Mouse (Mus musculus): ENCODE data around the gene Prss45.

DNA sequence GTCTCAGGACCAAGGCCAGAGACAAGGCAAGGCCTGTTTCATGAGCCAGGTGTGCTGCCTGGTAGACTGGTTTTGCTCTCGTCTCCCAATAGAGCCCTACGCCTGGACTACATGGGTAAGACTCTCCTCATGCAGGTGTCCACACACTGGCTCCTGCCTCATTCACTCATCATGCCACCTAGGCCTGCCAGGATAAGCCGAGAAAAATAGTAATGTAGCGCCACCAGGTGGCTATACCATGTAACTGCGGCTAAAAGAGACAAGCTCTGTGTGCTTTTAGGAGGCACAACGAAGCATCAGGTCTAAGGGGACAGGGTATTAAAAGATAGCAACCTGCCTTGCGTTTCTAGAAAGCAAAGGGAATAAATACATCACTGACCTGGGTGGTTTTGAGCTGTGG is 36.6 kb downstream of the Prss45 start:
- TF ChIP-seq CTCF (IDR thresholded peaks at IDR 0.05): peak; percentile 89
- TF ChIP-seq EP300 (IDR thresholded peaks at IDR 0.05): no peak
